8 mouse cellular contexts compared by ENCODE assay signal in the genomic region with DNA sequence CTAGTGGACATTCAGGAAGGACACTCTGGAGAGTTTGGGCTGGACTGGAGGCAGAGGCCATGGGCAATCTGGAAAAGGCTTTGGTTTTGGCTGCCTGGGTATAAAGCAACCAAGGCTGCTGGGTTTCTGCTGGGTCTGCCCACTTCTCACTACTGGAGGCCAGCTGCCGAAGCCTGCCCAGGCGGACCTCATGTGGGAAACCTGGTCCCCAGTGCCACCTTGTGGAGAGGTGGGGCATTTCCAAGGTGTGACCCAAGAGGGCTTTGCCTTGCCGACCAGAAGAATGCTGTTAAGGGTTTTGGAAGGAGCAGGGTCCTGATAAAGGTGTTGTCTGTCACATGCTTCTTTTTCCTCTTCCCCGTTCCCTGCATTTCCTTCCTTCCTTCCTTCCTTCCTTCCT. TPM values are rescaled to one million over a fixed set of nuclear protein-coding genes. Genes with fewer than 3 reads are reported as not detected.
DNase-seq lines count a peak whose midpoint lies in the region; ATAC-seq and TF ChIP-seq lines count a peak whose summit lies in the region.

No protein-coding gene starts in this region.

- H3K4me1 ChIP-seq in hindbrain, postnatal 0 days (ENCODE audit: insufficient read depth, low read length) = no peaks in the 10 kb centered on the region

- POLR2A ChIA-PET in Patski (lab: Charles Lee) = no interaction called here

- H3K4me3 ChIP-seq in hindbrain, postnatal 0 days (ENCODE audit: low read length) = no peak overlapping the region

- no peak overlapping the region for H3K4me2 ChIP-seq in hindbrain, postnatal 0 days (ENCODE audit: low read depth, low read length)

- no peaks in the 10 kb centered on the region for H3K36me3 ChIP-seq in hindbrain, postnatal 0 days (ENCODE audit: insufficient read depth, low read length)

- no peaks in the 10 kb centered on the region for H3K27me3 ChIP-seq in Patski
- no peaks in the 10 kb centered on the region for H3K27me3 ChIP-seq in hindbrain, postnatal 0 days (ENCODE audit: insufficient read depth, low read length)

- WGBS in hindbrain, postnatal 0 days = 13% methylated on average over 4 of the region's 4 CpGs

- CTCF ChIA-PET in Patski (lab: Charles Lee) = interaction anchor here (1.8 kb wide), 1 partner anchor 146 kb away, joined by 4 read pairs; no protein-coding TSS in a partner anchor

- no peak overlapping the region for H3K27ac ChIP-seq in hindbrain, postnatal 0 days

- peak; percentile 96 for TF ChIP-seq CTCF in Patski (IDR thresholded peaks at IDR 0.05)
- TF ChIP-seq CTCF in hindbrain, postnatal 0 days (IDR thresholded peaks at IDR 0.05; ENCODE audit: low read depth) = peak; percentile 90

- no peaks in the 10 kb centered on the region for H3K9me3 ChIP-seq in hindbrain, postnatal 0 days (ENCODE audit: low read length)

- peak; percentile 51 for DNase-seq in Patski (ENCODE audit: low read depth, low spot score)
- peak; percentile 78 for DNase-seq in cerebellum, adult 9-11 months
- peak; percentile 53 to 74 for DNase-seq in frontal cortex, postnatal 10 days (ENCODE audit: low spot score in 2 of 2)
- peak; percentile 86 for DNase-seq in hindbrain, postnatal 0 days (ENCODE audit: low spot score)
- peak; percentile 75 to 77 for DNase-seq in left cerebral cortex, adult 18-20 months (ENCODE audit: low spot score in 2 of 2)
- DNase-seq in right cerebral cortex, postnatal 4 days = peak; percentile 67
- DNase-seq in urinary bladder, postnatal 4 days (ENCODE audit: low spot score in 2 of 2) = peak; percentile 76 to 86

- no peak overlapping the region for H3K9ac ChIP-seq in hindbrain, postnatal 0 days (replicated peaks; ENCODE audit: low read length)

- peak; percentile 73 for ATAC-seq in Patski
- ATAC-seq in hindbrain, postnatal 0 days = peak; percentile 83
- ATAC-seq in megakaryocyte-erythroid progenitor cell, adult 5-6 weeks (replicated peaks; ENCODE audit: low FRiP score, low TSS enrichment, poor library complexity, severe bottlenecking) = peak; percentile 96

- in situ Hi-C loops in Patski (cut with MboI; ENCODE audit: low pct_unique_long_range_greater_than_20kb) = loop anchor here (5.0 to 10.0 kb wide), 2 partner anchors 150 to 337 kb away; a partner anchor contains a TSS

RNA-seq across cellular contexts. Expression of a gene that starts 6.1 kb away (rescaled TPM):
- 167 TPM for polyA plus RNA-seq in Patski (2021)
- total RNA-seq in hindbrain, postnatal 0 days (2014; rRNA removed) = 46.2 and 54.6 TPM in 2 replicates
- 224 and 242 TPM in 2 replicates for polyA plus RNA-seq in hindbrain, postnatal 0 days (2015; fragmentation: Nextera tagmentation; extraction: Ambion mirVana)
- total RNA-seq in left cerebral cortex, adult 18-20 months (2021) = 100 to 1,000 TPM; 118 to 119 TPM
- total RNA-seq in megakaryocyte-erythroid progenitor cell, adult 5-6 weeks (2014; fragmentation: Nextera tagmentation) = 178 and 219 TPM in 2 replicates
- 310 and 385 TPM in 2 replicates for total RNA-seq in megakaryocyte-erythroid progenitor cell, adult 5-6 weeks (2017)

RNA-seq across cellular contexts. Expression of a gene that starts 12.8 kb away (rescaled TPM):
- polyA plus RNA-seq in Patski (2021) = not detected
- total RNA-seq in hindbrain, postnatal 0 days (2014; rRNA removed) = 0.52 and 0.90 TPM in 2 replicates
- 1.2 TPM in 2 replicates for polyA plus RNA-seq in hindbrain, postnatal 0 days (2015; fragmentation: Nextera tagmentation; extraction: Ambion mirVana)
- total RNA-seq in left cerebral cortex, adult 18-20 months (2021) = under 1 TPM in 1 of 2 experiments, not detected in 1; 0.30 TPM
- not detected in 2 replicates for total RNA-seq in megakaryocyte-erythroid progenitor cell, adult 5-6 weeks (2014; fragmentation: Nextera tagmentation)
- not detected in 2 replicates for total RNA-seq in megakaryocyte-erythroid progenitor cell, adult 5-6 weeks (2017)

RNA-seq across cellular contexts. Expression of a gene that starts 27.7 kb away (rescaled TPM):
- 17.4 TPM for polyA plus RNA-seq in Patski (2021)
- 31.4 and 38.8 TPM in 2 replicates for total RNA-seq in hindbrain, postnatal 0 days (2014; rRNA removed)
- polyA plus RNA-seq in hindbrain, postnatal 0 days (2015; fragmentation: Nextera tagmentation; extraction: Ambion mirVana) = 25.8 and 30.7 TPM in 2 replicates
- 10 to 100 TPM; 36.4 to 37.2 TPM for total RNA-seq in left cerebral cortex, adult 18-20 months (2021)
- not detected in 2 replicates for total RNA-seq in megakaryocyte-erythroid progenitor cell, adult 5-6 weeks (2014; fragmentation: Nextera tagmentation)
- total RNA-seq in megakaryocyte-erythroid progenitor cell, adult 5-6 weeks (2017) = 2.4 TPM in 1 of 2 replicates, not detected in the other
